22 mouse cellular contexts compared by ENCODE assay signal in genomic region chr17:16216796-16217195, GRCm38 (mm10).
DNase-seq lines count a peak whose midpoint lies in the region; ATAC-seq lines count a peak whose summit lies in the region.
"Had no signal": no experiment of that assay in that cellular context is flagged by ENCODE, and none has a peak within 500 bp of the region (broad histone marks: within the 10 kb centered on the region; RNA-seq: fewer than 3 reads in every experiment).

No protein-coding gene starts in this region.

- no peak overlapping the region for H3K4me3 ChIP-seq in heart, embryonic 10.5 days
- H3K4me3 ChIP-seq in midbrain, embryonic 13.5 days (replicated peaks) = no peak overlapping the region
- no peak overlapping the region for H3K4me3 ChIP-seq in midbrain, embryonic 11.5 days (ENCODE audit: low read depth, low read length)
- H3K4me3 ChIP-seq: hindbrain, embryonic 15.5 days; layer of hippocampus, adult 2 months; limb, embryonic 10.5 days; liver, embryonic 15.5 days; lung, embryonic 15.5 days had no signal

- no peaks in the 10 kb centered on the region for H3K9me3 ChIP-seq in heart, embryonic 10.5 days
- H3K9me3 ChIP-seq in midbrain, embryonic 13.5 days = no peaks in the 10 kb centered on the region
- no peaks in the 10 kb centered on the region for H3K9me3 ChIP-seq in midbrain, embryonic 11.5 days (ENCODE audit: control insufficient read depth, low read length)
- H3K9me3 ChIP-seq: hindbrain, embryonic 15.5 days; limb, embryonic 10.5 days; liver, embryonic 15.5 days; lung, embryonic 15.5 days had no signal

- H3K27ac ChIP-seq in heart, embryonic 10.5 days = no peak overlapping the region
- no peak overlapping the region for H3K27ac ChIP-seq in midbrain, embryonic 13.5 days
- no peak overlapping the region for H3K27ac ChIP-seq in midbrain, embryonic 11.5 days (ENCODE audit: low read depth, low read length)
- H3K27ac ChIP-seq: hindbrain, embryonic 15.5 days; layer of hippocampus, adult 2 months; limb, embryonic 10.5 days; liver, embryonic 15.5 days; lung, embryonic 15.5 days had no signal

- H3K27me3 ChIP-seq in heart, embryonic 10.5 days (ENCODE audit: insufficient read depth, poor library complexity, severe bottlenecking) = no peaks in the 10 kb centered on the region
- no peaks in the 10 kb centered on the region for H3K27me3 ChIP-seq in midbrain, embryonic 13.5 days
- H3K27me3 ChIP-seq in midbrain, embryonic 11.5 days (ENCODE audit: control insufficient read depth, insufficient read depth, low read length) = no peaks in the 10 kb centered on the region
- H3K27me3 ChIP-seq: hindbrain, embryonic 15.5 days; liver, embryonic 15.5 days; lung, embryonic 15.5 days had no signal

- no peak for ATAC-seq in midbrain, embryonic 13.5 days
- ATAC-seq in midbrain, embryonic 11.5 days (ENCODE audit: low FRiP score) = no peak
- ATAC-seq: CD4-positive, CD25-positive, alpha-beta regulatory T cell, adult 4 months; forebrain, embryonic 14.5 days had no signal

- 63% methylated on average over 2 of the region's 2 CpGs for WGBS in heart, embryonic 10.5 days
- 88% methylated on average over 2 of the region's 2 CpGs for WGBS in midbrain, embryonic 13.5 days
- 75% methylated on average over 2 of the region's 2 CpGs for WGBS in midbrain, embryonic 11.5 days

- intact Hi-C loops in heart, postnatal 10 days (cut with DNase I) = no loop called here

- DNase-seq in embryo, embryonic 11 days = peak; percentile 3
- DNase-seq in embryo, embryonic 9.5 days (ENCODE audit: extremely low spot score) = no peak
- DNase-seq in heart, postnatal 10 days = peak; percentile 6 to 11
- DNase-seq in heart, embryonic 10.5 days (ENCODE audit: low spot score) = no peak
- DNase-seq in gastrocnemius, adult 8-10 months (ENCODE audit: low spot score in 2 of 2) = peak; percentile 7 to 27
- peak; percentile 62 for DNase-seq in skeletal muscle tissue, adult 2 months (ENCODE audit: low read depth, low spot score)
- no peak for DNase-seq in midbrain, embryonic 11.5 days (ENCODE audit: low spot score, missing footprints)
- DNase-seq: adrenal gland, postnatal 36 days; cerebellum, adult 9-10 months; kidney, adult 2 months; kidney, postnatal 10 days; liver; lung, postnatal 36 days; spleen, adult 18-20 months had no signal

- H3K9ac ChIP-seq in midbrain, embryonic 13.5 days (replicated peaks) = no peak overlapping the region
- no peak overlapping the region for H3K9ac ChIP-seq in midbrain, embryonic 11.5 days (ENCODE audit: low read length)
- H3K9ac ChIP-seq: hindbrain, embryonic 15.5 days; liver, embryonic 15.5 days; lung, embryonic 15.5 days had no signal

- no peaks in the 10 kb centered on the region for H3K4me1 ChIP-seq in heart, embryonic 10.5 days
- H3K4me1 ChIP-seq in midbrain, embryonic 13.5 days (replicated peaks) = no peaks in the 10 kb centered on the region
- H3K4me1 ChIP-seq in midbrain, embryonic 11.5 days (ENCODE audit: control insufficient read depth, insufficient read depth, low read length) = no peaks in the 10 kb centered on the region
- H3K4me1 ChIP-seq: hindbrain, embryonic 15.5 days; limb, embryonic 10.5 days; liver, embryonic 15.5 days; lung, embryonic 15.5 days had no signal

- no peaks in the 10 kb centered on the region for H3K36me3 ChIP-seq in heart, embryonic 10.5 days
- no peaks in the 10 kb centered on the region for H3K36me3 ChIP-seq in midbrain, embryonic 13.5 days
- H3K36me3 ChIP-seq in midbrain, embryonic 11.5 days (ENCODE audit: control insufficient read depth, insufficient read depth, low read length) = no peaks in the 10 kb centered on the region
- H3K36me3 ChIP-seq: hindbrain, embryonic 15.5 days; limb, embryonic 10.5 days; liver, embryonic 15.5 days; lung, embryonic 15.5 days had no signal

- H3K4me2 ChIP-seq in midbrain, embryonic 13.5 days (replicated peaks) = no peak overlapping the region
- no peak overlapping the region for H3K4me2 ChIP-seq in midbrain, embryonic 11.5 days
- H3K4me2 ChIP-seq: hindbrain, embryonic 15.5 days; liver, embryonic 15.5 days; lung, embryonic 15.5 days had no signal

Comparison
In these comparisons a context has a peak if more than half of its experiments do, and no peak if none do; other contexts are left out.
1. DNase-seq: peak in embryo, embryonic 11 days (single experiment), heart, postnatal 10 days (2 of 2), gastrocnemius, adult 8-10 months (2 of 2) and skeletal muscle tissue, adult 2 months (single experiment); none in embryo, embryonic 9.5 days (single experiment), heart, embryonic 10.5 days (single experiment) and midbrain, embryonic 11.5 days (single experiment).